ENCODE assay signal across 18 mouse cellular contexts in genomic region chr14:49311548-49311947, GRCm38 (mm10).
"Had no signal": no experiment of that assay in that cellular context is flagged by ENCODE, and none has a peak within 500 bp of the region (broad histone marks: within the 10 kb centered on the region; RNA-seq: fewer than 3 reads in every experiment).

No protein-coding gene starts in this region.

- H3K9me3 ChIP-seq: lung, embryonic 15.5 days; midbrain, embryonic 12.5 days; neural tube, embryonic 13.5 days; neural tube, embryonic 15.5 days had no signal

- DNase-seq: liver, postnatal 0 days; lung, adult 2 months; lung, postnatal 14 days; lung, postnatal 36 days; right cerebral cortex, adult 18-20 months; right cerebral cortex, postnatal 25 days; right cerebral cortex, postnatal 4 days; spleen, adult 18-20 months; thymus, adult 18-20 months; thymus, postnatal 14 days; thymus, postnatal 36 days had no signal

- H3K4me2 ChIP-seq: lung, embryonic 15.5 days; midbrain, embryonic 12.5 days; neural tube, embryonic 13.5 days; neural tube, embryonic 15.5 days had no signal

- H3K27ac ChIP-seq: lung, embryonic 15.5 days; macrophage; midbrain, embryonic 12.5 days; neural tube, embryonic 13.5 days; neural tube, embryonic 15.5 days had no signal

- H3K27me3 ChIP-seq: lung, embryonic 15.5 days; megakaryocyte, embryonic 14.5 days; neural tube, embryonic 13.5 days; neural tube, embryonic 15.5 days had no signal

- H3K4me1 ChIP-seq: megakaryocyte, embryonic 14.5 days had no signal

- H3K4me3 ChIP-seq: lung, embryonic 15.5 days; megakaryocyte, embryonic 14.5 days; midbrain, embryonic 12.5 days; neural tube, embryonic 13.5 days; neural tube, embryonic 15.5 days had no signal

- H3K36me3 ChIP-seq: lung, embryonic 15.5 days; midbrain, embryonic 12.5 days; neural tube, embryonic 13.5 days; neural tube, embryonic 15.5 days had no signal

- H3K9ac ChIP-seq: liver, postnatal 0 days; lung, embryonic 15.5 days; midbrain, embryonic 12.5 days; neural tube, embryonic 13.5 days; neural tube, embryonic 15.5 days had no signal

- ATAC-seq: liver, postnatal 0 days; lung, postnatal 0 days had no signal
